Mouse (Mus musculus) megakaryocyte-erythroid progenitor cell, adult 5-6 weeks (primary cell): ENCODE measurements around the gene Otud6a. TPM values are rescaled to one million over a fixed set of nuclear protein-coding genes. Genes with fewer than 3 reads are reported as not detected.
"Not testable (repeated sequence)": the region's sequence is repeated elsewhere in the genome, so short reads cannot be mapped to it uniquely, and the experiment has no call there.

Experiments
- ATAC-seq: replicated peaks from 2 replicates; pipeline ENCODE4 v1.8.0; 2016; ENCODE audit warnings: mild to moderate bottlenecking, inconsistent platforms; ENCODE audit not compliant: severe bottlenecking, poor library complexity, low FRiP score, low TSS enrichment
- total RNA-seq, 2 experiments: library from RNA; stranded (forward) in 1 of 2; stranded (reverse) in 1 of 2; fragments of 200-1000, 215-1000 nt in 1 of 2; fragments of >200 nt in 1 of 2; fragmentation: Nextera tagmentation in 1 of 2; gene quantifications; 2 replicates each; pipeline ENCODE4 v1.2.3; 2014 to 2017

The Otud6a gene
- not detected in 2 replicates for total RNA-seq (2014; fragmentation: Nextera tagmentation)
- total RNA-seq (2017), result not detected in 2 replicates

- no peak for ATAC-seq
Observed at GRCm38 (mm10) chrX:100428693-100429092, at the start of gene Otud6a. Gene Otud6a (plus strand): TSS chrX:100429013.

GRCm38 (mm10) chrX:100389887-100390286 is 38.9 kb upstream of the Otud6a start:
- no peak for ATAC-seq

- 0 out of 2 replicates have a peak, but pooled peaks have one; percentile 65 for ATAC-seq
Observed at GRCm38 (mm10) chrX:100392304-100392703, 36.5 kb upstream of the Otud6a start.

DNA sequence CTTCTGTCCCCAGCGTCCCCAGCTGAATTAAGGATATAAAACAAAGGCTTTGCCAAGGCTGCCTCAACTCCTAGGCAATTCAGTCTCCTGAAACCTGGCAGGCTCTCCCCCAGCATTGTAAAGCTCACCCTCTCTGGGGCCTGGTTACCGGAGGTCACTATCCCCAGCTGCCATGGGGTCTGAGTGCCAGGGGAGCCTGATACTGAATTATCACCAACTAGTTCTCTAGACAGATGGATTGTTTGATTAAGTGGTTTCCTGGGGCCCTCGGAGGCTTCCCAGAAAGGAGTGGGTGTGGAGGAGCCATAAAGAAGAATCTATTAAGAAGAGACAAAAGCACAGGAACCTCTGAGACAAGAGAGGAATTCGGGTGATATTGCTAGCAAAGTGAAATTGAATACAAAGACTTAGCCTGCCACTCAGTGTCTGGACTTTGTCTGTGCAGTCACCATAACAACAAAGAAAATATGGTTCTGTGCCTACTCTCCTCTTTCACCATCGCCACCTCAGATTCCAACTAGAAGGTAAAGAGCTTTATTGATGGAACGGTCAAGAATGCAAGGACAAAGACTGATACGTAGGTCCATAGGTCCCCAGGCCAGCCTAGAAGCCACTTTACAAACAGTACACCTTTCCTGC is 34.5 kb upstream of the Otud6a start:
- ATAC-seq, result no peak

DNA sequence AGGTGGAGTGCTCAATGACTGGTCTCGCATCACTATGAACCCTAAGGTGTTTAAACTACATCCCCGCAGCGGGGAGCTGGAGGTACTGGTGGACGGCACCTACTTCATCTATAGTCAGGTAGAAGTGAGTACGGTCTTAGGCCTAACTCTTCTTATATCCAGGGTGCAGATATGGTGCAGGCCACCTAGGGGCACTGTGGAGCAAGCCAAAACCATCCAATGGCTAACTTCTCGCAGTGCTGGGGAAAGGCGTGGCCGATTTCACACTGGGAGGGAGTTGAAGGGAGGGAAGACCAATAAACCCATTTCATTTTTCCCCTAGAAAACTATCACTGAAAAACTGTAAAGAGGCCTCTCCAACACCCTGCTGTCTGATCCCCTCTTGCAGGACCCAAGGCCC is 33.8 kb upstream of the Otud6a start:
- ATAC-seq, result peak; percentile 99

GRCm38 (mm10) chrX:100400900-100401299 is 27.9 kb upstream of the Otud6a start:
- ATAC-seq, result no peak

DNA sequence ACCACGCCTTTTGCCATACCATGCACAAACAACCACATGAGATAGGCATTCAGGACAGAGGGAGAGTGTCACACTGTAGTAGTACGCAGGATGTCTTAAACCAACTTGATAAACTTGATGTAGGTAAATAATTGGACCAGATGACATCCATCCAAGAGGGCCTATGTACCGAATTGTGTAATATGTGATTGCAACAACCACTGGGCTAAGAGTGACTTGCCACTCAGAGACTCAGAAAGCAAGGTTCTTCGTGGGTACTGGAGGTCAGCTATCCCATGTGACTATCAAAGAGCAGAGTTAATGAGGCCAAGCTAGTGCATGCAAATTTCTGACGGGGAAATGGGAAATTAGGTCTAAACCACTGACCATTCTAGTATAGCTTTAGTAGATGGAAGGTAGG is 27.2 kb upstream of the Otud6a start:
- ATAC-seq, result no peak

DNA sequence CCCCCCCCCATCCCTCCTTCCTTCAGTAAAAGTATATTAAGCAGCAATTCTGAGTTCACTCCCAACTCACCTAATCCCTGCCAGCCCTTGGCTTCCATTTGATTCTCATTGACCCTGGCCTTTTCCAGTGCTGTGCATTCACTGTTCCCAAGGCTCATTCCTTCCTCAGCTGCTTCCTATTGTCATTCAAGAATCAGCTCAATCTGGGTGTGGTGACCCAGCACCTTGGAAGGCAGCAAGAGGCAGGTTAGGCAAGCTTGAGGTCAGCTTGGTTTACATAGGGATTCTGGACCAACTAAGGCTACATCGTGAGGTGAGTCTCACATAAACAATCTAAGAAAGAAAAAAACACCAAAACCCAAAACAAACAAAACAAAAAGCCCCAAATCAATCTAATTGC is 19.6 kb upstream of the Otud6a start:
- no peak for ATAC-seq

- ATAC-seq, result no peak
Observed at GRCm38 (mm10) chrX:100432311-100432710, 3.5 kb downstream of the Otud6a start.

DNA sequence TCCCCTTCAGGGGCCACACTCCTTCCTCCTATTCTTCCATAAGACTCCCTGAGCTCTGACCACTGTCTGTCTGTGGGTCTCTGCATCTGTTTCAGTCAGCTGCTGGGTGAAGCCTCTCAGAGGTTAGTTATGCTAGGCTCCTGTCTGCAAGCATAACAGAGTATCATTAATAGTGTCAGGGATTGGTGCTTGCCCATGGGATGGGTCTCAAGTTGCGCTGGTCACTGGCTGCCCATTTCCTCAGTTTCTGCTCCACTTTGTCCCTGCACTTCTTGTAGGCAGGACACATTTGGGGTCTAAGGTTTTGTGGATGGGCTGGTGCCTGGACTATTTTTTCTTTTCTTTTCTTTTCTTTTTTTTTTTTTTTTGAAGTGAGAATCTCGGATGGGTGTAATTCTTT is 13.8 kb downstream of the Otud6a start, which contains the start of gene Awat2:
TSS of gene Awat2 (minus strand) at position 101 of the 400 bp plus-strand sequence.
- ATAC-seq, result not testable (repeated sequence)

DNA sequence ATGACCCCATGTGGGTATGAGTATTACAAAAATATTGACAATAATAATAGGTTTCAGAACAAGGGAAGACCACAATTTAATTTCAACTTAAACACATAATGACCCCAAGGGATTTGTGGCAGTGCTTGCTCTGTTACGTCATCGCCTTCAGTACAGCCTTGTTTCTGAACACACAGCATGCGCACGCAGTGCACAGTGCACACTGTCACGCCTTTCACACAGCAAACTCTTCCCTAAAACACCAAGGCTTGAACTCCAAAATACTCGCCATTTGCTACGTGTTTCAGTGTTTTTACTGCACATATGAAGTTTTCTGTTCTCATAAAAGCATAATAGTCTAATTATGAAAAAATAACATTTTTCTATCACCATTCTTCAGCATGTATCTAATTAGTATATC is 14.7 kb downstream of the Otud6a start:
- no peak for ATAC-seq

- ATAC-seq, result 0 out of 2 replicates have a peak, but pooled peaks have one; percentile 34
Observed at GRCm38 (mm10) chrX:100468047-100468446, 39.2 kb downstream of the Otud6a start.

DNA sequence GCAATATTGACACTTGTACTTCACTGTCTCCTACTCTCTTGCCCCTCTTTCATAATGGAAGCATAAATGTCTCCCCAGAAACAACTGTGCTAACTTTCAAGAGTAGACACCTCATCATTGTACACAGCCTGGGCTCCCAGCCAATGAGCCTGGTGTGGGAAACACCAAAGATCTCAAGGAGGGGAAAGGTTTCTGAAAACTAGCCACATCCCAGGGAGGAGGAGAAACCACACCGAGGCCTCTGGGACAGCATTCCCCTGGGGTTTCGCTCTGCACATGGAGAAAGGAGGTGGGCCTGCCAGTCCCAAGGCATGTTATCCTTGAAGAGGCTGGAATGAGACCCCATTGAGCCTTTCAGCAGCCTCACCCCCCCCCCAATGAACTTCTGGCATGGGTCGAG is 41.3 kb downstream of the Otud6a start:
- ATAC-seq, result no peak

DNA sequence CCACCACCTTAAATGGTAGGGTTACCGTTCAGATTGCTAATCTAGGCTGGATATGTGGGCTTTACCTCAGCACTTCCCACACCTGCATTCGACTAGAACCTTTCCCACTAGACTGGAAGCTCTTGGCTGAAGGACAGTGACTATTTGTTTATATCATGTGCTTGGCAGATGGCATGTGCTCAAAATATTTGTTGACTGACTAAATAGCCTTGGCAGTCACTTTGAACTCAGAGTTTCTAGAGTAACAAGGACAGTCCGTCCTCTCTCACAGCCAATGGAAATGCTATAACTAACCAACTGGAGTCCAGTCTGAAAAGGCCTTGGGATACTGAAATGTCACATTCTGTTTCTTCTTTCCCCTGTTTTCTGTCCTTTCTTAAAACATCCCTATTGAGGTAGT is 42.7 kb downstream of the Otud6a start:
- no peak for ATAC-seq

DNA sequence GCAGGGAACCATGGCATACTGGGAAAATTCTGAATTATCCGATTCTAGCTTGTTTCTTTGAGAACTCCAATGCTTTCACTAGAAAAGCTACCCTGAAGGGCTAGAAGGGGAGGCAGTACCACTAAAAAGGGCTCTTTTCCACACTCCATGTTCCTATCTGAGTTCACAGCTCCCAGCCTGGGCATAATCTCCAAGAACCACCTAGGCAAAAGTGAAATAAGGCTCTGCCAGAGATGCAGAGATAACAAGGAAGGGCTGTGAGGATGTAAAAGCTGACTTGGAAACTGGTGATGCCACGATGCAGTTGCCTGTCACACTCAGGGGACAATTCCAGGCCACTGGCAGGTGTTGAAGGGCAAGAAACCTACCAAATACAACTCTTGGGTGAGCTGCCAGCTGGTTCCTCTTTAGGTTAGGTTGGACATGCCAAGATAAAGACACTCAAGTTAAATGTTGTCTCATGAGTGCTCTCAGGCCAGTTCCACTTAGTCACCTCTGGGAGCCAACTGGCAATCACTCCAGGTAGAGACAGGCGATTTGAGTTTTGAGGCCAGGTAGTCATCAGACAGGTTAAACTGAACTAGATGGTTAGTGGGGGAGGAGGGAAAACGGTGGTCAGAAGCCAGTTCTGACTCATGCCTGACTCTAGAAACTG is 46.9 kb downstream of the Otud6a start:
- ATAC-seq, result peak; percentile 58

Other genes with a start within 250 kb of the Otud6a start
- 2.1 and 2.3 TPM in 2 replicates for gene Awat2, start 13.7 kb downstream of the Otud6a start, total RNA-seq (2014; fragmentation: Nextera tagmentation)
- 0.75 TPM in 1 of 2 replicates, not detected in the other for gene Awat2, start 13.7 kb downstream of the Otud6a start, total RNA-seq (2017)
- 64.3 and 66.7 TPM in 2 replicates for gene Igbp1, start 65.3 kb downstream of the Otud6a start, total RNA-seq (2014; fragmentation: Nextera tagmentation)
- 101 and 106 TPM in 2 replicates for gene Igbp1, start 65.3 kb downstream of the Otud6a start, total RNA-seq (2017)
- gene Dgat2l6, start 95.8 kb downstream of the Otud6a start, total RNA-seq (2014; fragmentation: Nextera tagmentation), result not detected in 2 replicates
- gene Dgat2l6, start 95.8 kb downstream of the Otud6a start, total RNA-seq (2017), result not detected in 2 replicates
- gene Awat1, start 143.2 kb downstream of the Otud6a start, total RNA-seq (2014; fragmentation: Nextera tagmentation), result not detected in 2 replicates
- gene Awat1, start 143.2 kb downstream of the Otud6a start, total RNA-seq (2017), result not detected in 2 replicates
- gene P2ry4, start 165.9 kb downstream of the Otud6a start, total RNA-seq (2014; fragmentation: Nextera tagmentation), result not detected in 2 replicates
- gene P2ry4, start 165.9 kb downstream of the Otud6a start, total RNA-seq (2017), result not detected in 2 replicates
- not detected in 2 replicates for gene Arr3, start 176.5 kb downstream of the Otud6a start, total RNA-seq (2014; fragmentation: Nextera tagmentation)
- not detected in 2 replicates for gene Arr3, start 176.5 kb downstream of the Otud6a start, total RNA-seq (2017)
- 33.9 and 41.5 TPM in 2 replicates for gene Kif4, start 196.7 kb downstream of the Otud6a start, total RNA-seq (2014; fragmentation: Nextera tagmentation)
- 37.2 and 48.0 TPM in 2 replicates for gene Kif4, start 196.7 kb downstream of the Otud6a start, total RNA-seq (2017)
- 40.0 and 45.2 TPM in 2 replicates for gene Pdzd11, start 197.6 kb downstream of the Otud6a start, total RNA-seq (2014; fragmentation: Nextera tagmentation)
- 20.3 and 35.4 TPM in 2 replicates for gene Pdzd11, start 197.6 kb downstream of the Otud6a start, total RNA-seq (2017)